Mouse (Mus musculus) liver, postnatal 0 days (tissue): ENCODE data around the gene Olfr593.
"Not testable (repeated sequence)": the region's sequence is repeated elsewhere in the genome, so short reads cannot be mapped to it uniquely, and the experiment has no call there.

ENCODE experiments used
- CTCF ChIP-seq: sonication (generic); IDR thresholded peaks from 2 replicates; pipeline ENCODE4 v1.5.1; 2016; ENCODE audit warnings: antibody characterized with exemption, low read depth
- EP300 ChIP-seq: IDR thresholded peaks from 2 replicates; pipeline ENCODE4 v1.6.1; 2016; ENCODE audit warnings: antibody characterized with exemption, low read depth, mild to moderate bottlenecking

DNA sequence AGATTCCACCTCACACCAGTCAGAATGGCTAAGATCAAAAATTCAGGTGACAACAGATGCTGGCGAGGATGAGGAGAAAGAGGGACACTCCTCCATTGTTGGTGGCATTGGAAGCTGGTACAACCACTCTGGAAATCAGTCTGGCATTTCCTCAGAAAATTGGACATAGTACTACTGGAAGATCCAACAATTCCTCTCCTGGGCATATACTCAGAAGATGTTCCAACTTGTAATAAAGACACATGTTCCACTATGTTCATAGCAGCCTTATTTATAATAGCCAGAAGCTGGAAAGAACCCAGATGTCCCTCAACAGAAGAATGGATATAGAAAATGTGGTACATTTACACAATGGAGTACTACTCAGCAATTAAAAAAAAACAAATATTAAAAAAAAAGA, 27.2 kb upstream of the Olfr593 start, which contains the start of gene Olfr592:
- TF ChIP-seq CTCF, EP300: not testable (repeated sequence)
